Mouse (Mus musculus): ENCODE results near the gene Vps8. TPM values are rescaled to one million over a fixed set of nuclear protein-coding genes. Genes with fewer than 3 reads are reported as not detected.

Vps8 gene
- polyA plus RNA-seq, 1 experiment from 2014 or later: 7.0 TPM

- H3K27me3 ChIP-seq (ENCODE audit: control insufficient read depth, insufficient read depth, low read length): no peaks in the 10 kb centered on the region
- H3K4me1 ChIP-seq (replicated peaks; ENCODE audit: control insufficient read depth, insufficient read depth): no peaks in the 10 kb centered on the region; the same call in 1 of the 2 replicates
- no peak overlapping the region for H3K4me2 ChIP-seq (replicated peaks; ENCODE audit: low read depth)
- ATAC-seq (ENCODE audit: low FRiP score, low TSS enrichment) (peak; percentile 27), DNase-seq (ENCODE audit: low spot score) (peak; percentile 53)
- H3K4me3 ChIP-seq (ENCODE audit: low read depth, low read length): no peak overlapping the region
- peak overlapping the region; percentile 40; the same call in 1 of the 2 replicates for H3K27ac ChIP-seq (replicated peaks)
- no peaks in the 10 kb centered on the region for H3K36me3 ChIP-seq (ENCODE audit: control insufficient read depth, insufficient read depth, low read length)
- no peak overlapping the region for H3K9ac ChIP-seq (ENCODE audit: low read length)
- no peak for TF ChIP-seq CTCF (IDR thresholded peaks at IDR 0.05; ENCODE audit: low read depth)
- TF ChIP-seq EP300 (optimal IDR thresholded peaks at IDR 0.05): no peak
- WGBS: 29% methylated on average over 3 of the region's 3 CpGs
- no peaks in the 10 kb centered on the region for H3K9me3 ChIP-seq (ENCODE audit: control insufficient read depth, low read length)
These were observed 33.6 kb upstream of the Vps8 start for GRCm38 (mm10) chr16:21389316-21389715.

- H3K9ac ChIP-seq (ENCODE audit: low read length): no peak overlapping the region
- TF ChIP-seq CTCF (IDR thresholded peaks at IDR 0.05; ENCODE audit: low read depth) (no peak), EP300 (optimal IDR thresholded peaks at IDR 0.05) (no peak)
- H3K9me3 ChIP-seq (ENCODE audit: control insufficient read depth, low read length): no peaks in the 10 kb centered on the region
- ATAC-seq (ENCODE audit: low FRiP score, low TSS enrichment) (no peak), DNase-seq (ENCODE audit: low spot score) (no peak)
- no peak overlapping the region for H3K4me2 ChIP-seq (replicated peaks; ENCODE audit: low read depth)
- H3K27ac ChIP-seq (replicated peaks): no peak overlapping the region
- H3K4me3 ChIP-seq (ENCODE audit: low read depth, low read length): no peak overlapping the region
- no peaks in the 10 kb centered on the region for H3K27me3 ChIP-seq (ENCODE audit: control insufficient read depth, insufficient read depth, low read length)
- no peaks in the 10 kb centered on the region for H3K36me3 ChIP-seq (ENCODE audit: control insufficient read depth, insufficient read depth, low read length)
- 71% methylated on average over 5 of the region's 5 CpGs for WGBS
- H3K4me1 ChIP-seq (replicated peaks; ENCODE audit: control insufficient read depth, insufficient read depth): no peaks in the 10 kb centered on the region; the same call in 1 of the 2 replicates
These were observed 32.2 kb upstream of the Vps8 start for GRCm38 (mm10) chr16:21390744-21391143.

GRCm38 (mm10) chr16:21392099-21392498, 30.8 kb upstream of the Vps8 start:
- H3K36me3 ChIP-seq (ENCODE audit: control insufficient read depth, insufficient read depth, low read length): no peaks in the 10 kb centered on the region
- H3K27ac ChIP-seq (replicated peaks): no peak overlapping the region
- TF ChIP-seq EP300 (optimal IDR thresholded peaks at IDR 0.05) (no peak), CTCF (IDR thresholded peaks at IDR 0.05; ENCODE audit: low read depth) (peak; percentile 69)
- no peaks in the 10 kb centered on the region; the same call in 1 of the 2 replicates for H3K4me1 ChIP-seq (replicated peaks; ENCODE audit: control insufficient read depth, insufficient read depth)
- H3K9me3 ChIP-seq (ENCODE audit: control insufficient read depth, low read length): no peaks in the 10 kb centered on the region
- no peaks in the 10 kb centered on the region for H3K27me3 ChIP-seq (ENCODE audit: control insufficient read depth, insufficient read depth, low read length)
- no peak overlapping the region for H3K4me3 ChIP-seq (ENCODE audit: low read depth, low read length)
- 70% methylated on average over 6 of the region's 6 CpGs for WGBS
- H3K9ac ChIP-seq (ENCODE audit: low read length): no peak overlapping the region
- DNase-seq (ENCODE audit: low spot score) (peak; percentile 57), ATAC-seq (ENCODE audit: low FRiP score, low TSS enrichment) (no peak)
- no peak overlapping the region for H3K4me2 ChIP-seq (replicated peaks; ENCODE audit: low read depth)

- ATAC-seq (ENCODE audit: low FRiP score, low TSS enrichment) (peak; percentile 73), DNase-seq (ENCODE audit: low spot score) (peak; percentile 88)
- no peaks in the 10 kb centered on the region; the same call in 1 of the 2 replicates for H3K4me1 ChIP-seq (replicated peaks; ENCODE audit: control insufficient read depth, insufficient read depth)
- no peak overlapping the region for H3K4me3 ChIP-seq (ENCODE audit: low read depth, low read length)
- no peaks in the 10 kb centered on the region for H3K9me3 ChIP-seq (ENCODE audit: control insufficient read depth, low read length)
- no peaks in the 10 kb centered on the region for H3K36me3 ChIP-seq (ENCODE audit: control insufficient read depth, insufficient read depth, low read length)
- TF ChIP-seq CTCF (IDR thresholded peaks at IDR 0.05; ENCODE audit: low read depth): peak; percentile 91
- no peak for TF ChIP-seq EP300 (optimal IDR thresholded peaks at IDR 0.05)
- 45% methylated on average over 9 of the region's 9 CpGs for WGBS
- peak overlapping the region; percentile 46; the same call in 1 of the 2 replicates for H3K27ac ChIP-seq (replicated peaks)
- H3K9ac ChIP-seq (ENCODE audit: low read length): no peak overlapping the region
- H3K27me3 ChIP-seq (ENCODE audit: control insufficient read depth, insufficient read depth, low read length): no peaks in the 10 kb centered on the region
- no peak overlapping the region for H3K4me2 ChIP-seq (replicated peaks; ENCODE audit: low read depth)
These were observed 30.3 kb upstream of the Vps8 start for GRCm38 (mm10) chr16:21392517-21393112.

- H3K36me3 ChIP-seq (ENCODE audit: control insufficient read depth, insufficient read depth, low read length): no peaks in the 10 kb centered on the region
- 75% methylated on average over 7 of the region's 7 CpGs for WGBS
- no peak overlapping the region for H3K27ac ChIP-seq (replicated peaks)
- no peaks in the 10 kb centered on the region for H3K27me3 ChIP-seq (ENCODE audit: control insufficient read depth, insufficient read depth, low read length)
- TF ChIP-seq EP300 (optimal IDR thresholded peaks at IDR 0.05) (no peak), CTCF (IDR thresholded peaks at IDR 0.05; ENCODE audit: low read depth) (no peak)
- no peak overlapping the region for H3K9ac ChIP-seq (ENCODE audit: low read length)
- H3K4me2 ChIP-seq (replicated peaks; ENCODE audit: low read depth): no peak overlapping the region
- DNase-seq (ENCODE audit: low spot score) (no peak), ATAC-seq (ENCODE audit: low FRiP score, low TSS enrichment) (no peak)
- no peaks in the 10 kb centered on the region for H3K4me1 ChIP-seq (replicated peaks; ENCODE audit: control insufficient read depth, insufficient read depth)
- no peak overlapping the region for H3K4me3 ChIP-seq (ENCODE audit: low read depth, low read length)
- H3K9me3 ChIP-seq (ENCODE audit: control insufficient read depth, low read length): no peaks in the 10 kb centered on the region
These were observed 27.4 kb upstream of the Vps8 start for GRCm38 (mm10) chr16:21395546-21395945.

- no peak for TF ChIP-seq CTCF (IDR thresholded peaks at IDR 0.05; ENCODE audit: low read depth)
- TF ChIP-seq EP300 (optimal IDR thresholded peaks at IDR 0.05): no peak
- no peaks in the 10 kb centered on the region for H3K27me3 ChIP-seq (ENCODE audit: control insufficient read depth, insufficient read depth, low read length)
- no peak overlapping the region for H3K4me3 ChIP-seq (ENCODE audit: low read depth, low read length)
- ATAC-seq (ENCODE audit: low FRiP score, low TSS enrichment) (no peak), DNase-seq (ENCODE audit: low spot score) (no peak)
- H3K36me3 ChIP-seq (ENCODE audit: control insufficient read depth, insufficient read depth, low read length): no peaks in the 10 kb centered on the region
- H3K9me3 ChIP-seq (ENCODE audit: control insufficient read depth, low read length): no peaks in the 10 kb centered on the region
- WGBS: 42% methylated on average over 5 of the region's 5 CpGs
- no peak overlapping the region for H3K27ac ChIP-seq (replicated peaks)
- H3K9ac ChIP-seq (ENCODE audit: low read length): no peak overlapping the region
- no peak overlapping the region for H3K4me2 ChIP-seq (replicated peaks; ENCODE audit: low read depth)
- H3K4me1 ChIP-seq (replicated peaks; ENCODE audit: control insufficient read depth, insufficient read depth): no peaks in the 10 kb centered on the region
These were observed 25.2 kb upstream of the Vps8 start for GRCm38 (mm10) chr16:21397681-21398080.

Data from stomach, postnatal 0 days (tissue).